Mouse (Mus musculus): ENCODE data around the gene Gm11213. TPM values are rescaled to one million over a fixed set of nuclear protein-coding genes. Genes with fewer than 3 reads are reported as not detected.
A peak's percentile ranks its signal among the peaks of the same experiment; 100 is the strongest.

Gm11213 gene
- polyA plus RNA-seq (2015; fragmentation: Nextera tagmentation; extraction: Ambion mirVana): not detected in 2 replicates

- H3K9me3 ChIP-seq: no peaks in the 10 kb centered on the region
- no peaks in the 10 kb centered on the region for H3K4me1 ChIP-seq (replicated peaks)
- H3K27me3 ChIP-seq (replicated peaks): no peaks in the 10 kb centered on the region
- H3K27ac ChIP-seq: no peak within 1 kb of the TSS
- H3K9ac ChIP-seq: no peak within 1 kb of the TSS
- 75% methylated on average over 3 of the region's 3 CpGs for WGBS
- H3K4me2 ChIP-seq (replicated peaks): no peak within 1 kb of the TSS
- ATAC-seq: no peak
- no peaks in the 10 kb centered on the region for H3K36me3 ChIP-seq
- H3K4me3 ChIP-seq (replicated peaks): no peak within 1 kb of the TSS
These were observed at the start of gene Gm11213 for GRCm38 (mm10) chr4:63604945-63605344. Gm11213 (minus strand) TSS chr4:63605261.

GRCm38 (mm10) chr4:63654381-63654780 is 49.3 kb upstream of the Gm11213 start:
- Histone ChIP-seq H3K9ac (no peak overlapping the region), H3K9me3 (no peaks in the 10 kb centered on the region), H3K4me2 (replicated peaks) (no peak overlapping the region), H3K27me3 (replicated peaks) (no peaks in the 10 kb centered on the region), H3K4me1 (replicated peaks) (no peaks in the 10 kb centered on the region), H3K27ac (no peak overlapping the region), H3K36me3 (no peaks in the 10 kb centered on the region), H3K4me3 (replicated peaks) (no peak overlapping the region)
- peak; percentile 36; the same call in 1 of the 2 replicates for ATAC-seq
- WGBS: 76% methylated on average over 1 of the region's 1 CpGs

GRCm38 (mm10) chr4:63643956-63644726 is 39.1 kb upstream of the Gm11213 start:
- H3K36me3 ChIP-seq: no peaks in the 10 kb centered on the region
- no peaks in the 10 kb centered on the region for H3K4me1 ChIP-seq (replicated peaks)
- H3K9me3 ChIP-seq: no peaks in the 10 kb centered on the region
- no peak for ATAC-seq
- no peak overlapping the region for H3K9ac ChIP-seq
- H3K4me2 ChIP-seq (replicated peaks): no peak overlapping the region
- H3K27ac ChIP-seq: no peak overlapping the region
- H3K4me3 ChIP-seq (replicated peaks): no peak overlapping the region
- no peaks in the 10 kb centered on the region for H3K27me3 ChIP-seq (replicated peaks)

- Histone ChIP-seq H3K36me3 (no peaks in the 10 kb centered on the region), H3K4me2 (replicated peaks) (no peak overlapping the region), H3K27me3 (replicated peaks) (no peaks in the 10 kb centered on the region), H3K4me3 (replicated peaks) (no peak overlapping the region), H3K27ac (no peak overlapping the region), H3K4me1 (replicated peaks) (no peaks in the 10 kb centered on the region), H3K9me3 (no peaks in the 10 kb centered on the region), H3K9ac (no peak overlapping the region)
- ATAC-seq: no peak
- 78% methylated on average over 2 of the region's 2 CpGs for WGBS
These were observed 34.8 kb upstream of the Gm11213 start for GRCm38 (mm10) chr4:63639842-63640241.

GRCm38 (mm10) chr4:63638603-63639002 is 33.5 kb upstream of the Gm11213 start:
- Histone ChIP-seq H3K27me3 (replicated peaks) (no peaks in the 10 kb centered on the region), H3K9ac (no peak overlapping the region), H3K4me1 (replicated peaks) (no peaks in the 10 kb centered on the region), H3K4me2 (replicated peaks) (no peak overlapping the region), H3K36me3 (no peaks in the 10 kb centered on the region), H3K4me3 (replicated peaks) (no peak overlapping the region), H3K27ac (no peak overlapping the region), H3K9me3 (no peaks in the 10 kb centered on the region)
- ATAC-seq: no peak
- 52% methylated on average over 1 of the region's 1 CpGs for WGBS

- Histone ChIP-seq H3K27ac (no peak overlapping the region), H3K9me3 (no peaks in the 10 kb centered on the region), H3K4me1 (replicated peaks) (no peaks in the 10 kb centered on the region), H3K4me3 (replicated peaks) (no peak overlapping the region), H3K9ac (no peak overlapping the region), H3K4me2 (replicated peaks) (no peak overlapping the region), H3K36me3 (no peaks in the 10 kb centered on the region), H3K27me3 (replicated peaks) (no peaks in the 10 kb centered on the region)
- WGBS: 76% methylated on average over 2 of the region's 2 CpGs
- ATAC-seq: no peak
These were observed 28.1 kb upstream of the Gm11213 start for GRCm38 (mm10) chr4:63633181-63633580.

- Histone ChIP-seq H3K36me3 (no peaks in the 10 kb centered on the region), H3K9ac (no peak overlapping the region), H3K4me1 (replicated peaks) (0 out of 2 replicates have a peak, but pooled peaks cover 5% of the 10 kb centered on the region), H3K27ac (no peak overlapping the region), H3K9me3 (no peaks in the 10 kb centered on the region), H3K4me3 (replicated peaks) (no peak overlapping the region), H3K4me2 (replicated peaks) (no peak overlapping the region), H3K27me3 (replicated peaks) (no peaks in the 10 kb centered on the region)
- no peak for ATAC-seq
- WGBS: 72% methylated on average over 8 of the region's 8 CpGs
These were observed 22.1 kb upstream of the Gm11213 start for GRCm38 (mm10) chr4:63627111-63627510.

- Histone ChIP-seq H3K9me3 (no peaks in the 10 kb centered on the region), H3K9ac (no peak overlapping the region), H3K27ac (0 out of 2 replicates have a peak overlapping the region, but pooled peaks have one; percentile 7), H3K27me3 (replicated peaks) (no peaks in the 10 kb centered on the region), H3K4me1 (replicated peaks) (0 out of 2 replicates have a peak, but pooled peaks cover 5% of the 10 kb centered on the region), H3K4me3 (replicated peaks) (no peak overlapping the region), H3K36me3 (no peaks in the 10 kb centered on the region), H3K4me2 (replicated peaks) (no peak overlapping the region)
- ATAC-seq: peak; percentile 96
- 34% methylated on average over 3 of the region's 3 CpGs for WGBS
These were observed 20.6 kb upstream of the Gm11213 start for GRCm38 (mm10) chr4:63625563-63626080.

- Histone ChIP-seq H3K36me3 (no peaks in the 10 kb centered on the region), H3K4me2 (replicated peaks) (no peak within 1 kb of the TSS), H3K9ac (no peak within 1 kb of the TSS), H3K4me3 (replicated peaks) (no peak within 1 kb of the TSS), H3K27ac (no peak within 1 kb of the TSS), H3K27me3 (replicated peaks) (no peaks in the 10 kb centered on the region), H3K4me1 (replicated peaks) (0 out of 2 replicates have a peak, but pooled peaks cover 5% of the 10 kb centered on the region), H3K9me3 (no peaks in the 10 kb centered on the region)
- ATAC-seq: no peak
- WGBS: 52% methylated on average over 5 of the region's 5 CpGs
These were observed 17.3 kb upstream of the Gm11213 start, which contains the start of gene Tex48 for GRCm38 (mm10) chr4:63622378-63622835. Tex48 (minus strand) TSS chr4:63622428.

GRCm38 (mm10) chr4:63621861-63622260 is 16.8 kb upstream of the Gm11213 start:
- 73% methylated on average over 2 of the region's 2 CpGs for WGBS

GRCm38 (mm10) chr4:63608391-63608790 is 3.3 kb upstream of the Gm11213 start:
- H3K4me2 ChIP-seq (replicated peaks): no peak overlapping the region
- 85% methylated on average over 7 of the region's 7 CpGs for WGBS
- H3K27me3 ChIP-seq (replicated peaks): no peaks in the 10 kb centered on the region
- no peak overlapping the region for H3K4me3 ChIP-seq (replicated peaks)
- H3K36me3 ChIP-seq: no peaks in the 10 kb centered on the region
- H3K4me1 ChIP-seq (replicated peaks): no peaks in the 10 kb centered on the region
- H3K9ac ChIP-seq: no peak overlapping the region
- no peaks in the 10 kb centered on the region for H3K9me3 ChIP-seq
- ATAC-seq: no peak
- H3K27ac ChIP-seq: no peak overlapping the region

More at GRCm38 (mm10) chr4:63621861-63622260, 16.8 kb upstream of the Gm11213 start:
- no peaks in the 10 kb centered on the region for H3K9me3 ChIP-seq
- H3K4me2 ChIP-seq (replicated peaks): no peak overlapping the region
- H3K27me3 ChIP-seq (replicated peaks): no peaks in the 10 kb centered on the region
- no peak overlapping the region for H3K4me3 ChIP-seq (replicated peaks)
- H3K9ac ChIP-seq: no peak overlapping the region
- ATAC-seq: no peak
- H3K27ac ChIP-seq: no peak overlapping the region
- no peaks in the 10 kb centered on the region for H3K36me3 ChIP-seq
- 0 out of 2 replicates have a peak, but pooled peaks cover 5% of the 10 kb centered on the region for H3K4me1 ChIP-seq (replicated peaks)

- Histone ChIP-seq H3K4me1 (replicated peaks) (no peaks in the 10 kb centered on the region), H3K36me3 (no peaks in the 10 kb centered on the region), H3K4me2 (replicated peaks) (no peak overlapping the region), H3K4me3 (replicated peaks) (no peak overlapping the region), H3K27ac (no peak overlapping the region), H3K9ac (no peak overlapping the region), H3K27me3 (replicated peaks) (no peaks in the 10 kb centered on the region), H3K9me3 (no peaks in the 10 kb centered on the region)
- peak; percentile 65 for ATAC-seq
- 47% methylated on average over 1 of the region's 1 CpGs for WGBS
These were observed 907 bp upstream of the Gm11213 start for GRCm38 (mm10) chr4:63605968-63606367.
